Mouse (Mus musculus) liver, embryonic 13.5 days (tissue): ENCODE results near the gene Ncor2. TPM values are rescaled to one million over a fixed set of nuclear protein-coding genes. Genes with fewer than 3 reads are reported as not detected.

Experiments used
- ATAC-seq: fragments of 200-750 bp; cut with Nextera tagmentation; 2 replicates; pipeline ENCODE4 v1.8.0; 2017; ENCODE audit warnings: low read depth, mild to moderate bottlenecking, moderate number of reproducible peaks, moderate library complexity
- DNase-seq: peaks from one replicate; pipeline ENCODE4 v3.0.0; 2022
- H3K27ac ChIP-seq: fragments of 300-500 bp; sonication (generic); 2 replicates; pipeline ENCODE4 v1.5.1; 2015; ENCODE audit warnings: moderate library complexity, mild to moderate bottlenecking, inconsistent platforms
- H3K27me3 ChIP-seq: fragments of 300-500 bp; sonication (generic); 2 replicates; pipeline ENCODE4 v1.6.1; 2015; ENCODE audit warnings: mild to moderate bottlenecking, inconsistent platforms
- H3K36me3 ChIP-seq: fragments of 300-500 bp; sonication (generic); 2 replicates; pipeline ENCODE4 v1.6.1; 2015; ENCODE audit warnings: mild to moderate bottlenecking, inconsistent platforms
- H3K4me1 ChIP-seq: fragments of 300-500 bp; sonication (generic); replicated peaks from 2 replicates; pipeline ENCODE4 v1.6.1; 2015; ENCODE audit warnings: inconsistent platforms
- H3K4me2 ChIP-seq: fragments of 300-500 bp; sonication (generic); 2 replicates; pipeline ENCODE4 v1.6.1; 2015; ENCODE audit warnings: inconsistent platforms, mild to moderate bottlenecking, moderate library complexity
- H3K4me3 ChIP-seq: fragments of 300-500 bp; sonication (generic); replicated peaks from 2 replicates; pipeline ENCODE4 v1.5.1; 2015; ENCODE audit warnings: mild to moderate bottlenecking, inconsistent platforms
- H3K9ac ChIP-seq: fragments of 300-500 bp; sonication (generic); 2 replicates; pipeline ENCODE4 v1.6.1; 2015; ENCODE audit warnings: mild to moderate bottlenecking, inconsistent platforms
- H3K9me3 ChIP-seq: fragments of 300-500 bp; sonication (generic); replicated peaks from 2 replicates; pipeline ENCODE4 v1.6.1; 2016; ENCODE audit warnings: inconsistent platforms
- WGBS: fragments of 180-500 bp; shearing (Covaris S2); methylation state at CpG from one replicate; pipeline ENCODE4 v1.1.7; 2015; ENCODE audit not compliant: insufficient replicate concordance; 5-methylcytosine and 5-hydroxymethylcytosine counted together
- polyA plus RNA-seq: library from polyadenylated mRNA; unstranded; fragments of >200 nt; fragmentation: Nextera tagmentation; extraction: Ambion mirVana; gene quantifications from 2 replicates; pipeline ENCODE4 v1.2.1, GENCODE M21; 2015

The Ncor2 gene
- polyA plus RNA-seq, 1 experiment from 2014 or later: 4.5 TPM

- Histone ChIP-seq H3K36me3 (no peaks in the 10 kb centered on the region), H3K9me3 (peaks cover 7% of the 10 kb centered on the region; the same call in 1 of the 2 replicates), H3K4me3 (no peak overlapping the region), H3K27me3 (no peaks in the 10 kb centered on the region), H3K4me2 (no peak overlapping the region), H3K4me1 (0 out of 2 replicates have a peak, but pooled peaks cover 3% of the 10 kb centered on the region), H3K9ac (no peak overlapping the region), H3K27ac (no peak overlapping the region)
- DNase-seq: no peak
- 59% methylated on average over 5 of the region's 5 CpGs for WGBS
- no peak for ATAC-seq
These were observed 192.4 kb downstream of the Ncor2 start for GRCm38 (mm10) chr5:124986656-124987055.

DNA sequence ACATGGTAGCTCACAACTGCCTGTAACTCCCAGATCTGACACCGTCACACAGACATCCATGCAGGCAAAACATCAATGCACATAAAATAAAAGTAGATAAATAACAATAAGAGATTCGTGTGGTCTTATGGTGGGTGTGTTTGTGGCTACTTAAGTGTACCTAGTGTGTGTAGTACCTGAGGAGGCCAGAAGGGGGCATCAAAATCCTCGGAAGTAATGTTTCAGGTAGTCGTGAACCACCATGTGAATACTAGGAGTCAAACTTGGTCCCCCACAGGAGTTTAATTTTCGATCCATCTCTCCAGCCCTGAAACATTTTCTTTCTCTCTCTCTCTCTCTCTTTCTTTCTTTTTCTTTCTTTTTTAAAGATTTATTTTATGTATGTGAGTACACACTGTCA, 192.8 kb downstream of the Ncor2 start:
- peaks cover 7% of the 10 kb centered on the region; the same call in 1 of the 2 replicates for H3K9me3 ChIP-seq
- WGBS: 67% methylated on average over 5 of the region's 5 CpGs
- DNase-seq (no peak), ATAC-seq (no peak)
- H3K27me3 ChIP-seq: no peaks in the 10 kb centered on the region
- no peak overlapping the region for H3K4me2 ChIP-seq
- H3K4me3 ChIP-seq: no peak overlapping the region
- no peak overlapping the region for H3K27ac ChIP-seq
- H3K4me1 ChIP-seq: 0 out of 2 replicates have a peak, but pooled peaks cover 3% of the 10 kb centered on the region
- H3K36me3 ChIP-seq: no peaks in the 10 kb centered on the region
- H3K9ac ChIP-seq: no peak overlapping the region

DNA sequence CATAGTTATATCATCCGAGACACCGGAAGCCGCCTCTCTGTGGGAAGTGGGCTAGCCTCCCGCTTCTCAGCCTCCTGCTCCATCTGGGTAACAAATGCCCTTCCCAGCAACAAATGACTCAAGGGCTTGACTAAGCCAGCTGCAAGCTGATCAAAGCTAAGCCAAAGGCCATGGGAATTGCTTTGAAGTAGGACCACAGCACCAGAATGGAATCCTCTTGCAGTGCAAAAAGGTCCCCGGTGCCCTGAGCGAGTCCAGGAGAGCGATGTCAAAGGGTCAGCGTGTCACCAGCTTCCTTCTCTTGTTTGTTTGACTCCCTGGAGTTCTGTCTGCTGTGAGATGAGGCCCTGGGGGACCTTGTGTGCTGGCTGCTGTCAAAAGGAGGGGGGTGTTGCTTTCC, 209.2 kb downstream of the Ncor2 start:
- Histone ChIP-seq H3K4me2 (no peak overlapping the region), H3K9me3 (no peaks in the 10 kb centered on the region; the same call in 1 of the 2 replicates), H3K36me3 (no peaks in the 10 kb centered on the region), H3K27me3 (no peaks in the 10 kb centered on the region), H3K27ac (no peak overlapping the region), H3K4me1 (peaks cover 6% of the 10 kb centered on the region; the same call in 1 of the 2 replicates), H3K4me3 (no peak overlapping the region), H3K9ac (no peak overlapping the region)
- DNase-seq (no peak), ATAC-seq (no peak)
- 51% methylated on average over 8 of the region's 8 CpGs for WGBS

Other genes with a start within 250 kb of the Ncor2 start
- gene Rflna, start 176.0 kb downstream of the Ncor2 start, polyA plus RNA-seq: 0.27 and 0.32 TPM in 2 replicates
- gene Scarb1, start 161.9 kb upstream of the Ncor2 start, polyA plus RNA-seq: 66.1 and 76.3 TPM in 2 replicates
- gene Gm10382, start 210.1 kb upstream of the Ncor2 start, polyA plus RNA-seq: 0.10 and 0.21 TPM in 2 replicates
- 517 and 564 TPM in 2 replicates for gene Ubc, start 211.0 kb upstream of the Ncor2 start, polyA plus RNA-seq